Mouse (Mus musculus): ENCODE results near the gene Lrtm2.
A peak's percentile ranks its signal among the peaks of the same experiment; 100 is the strongest.

Lrtm2 gene

DNA sequence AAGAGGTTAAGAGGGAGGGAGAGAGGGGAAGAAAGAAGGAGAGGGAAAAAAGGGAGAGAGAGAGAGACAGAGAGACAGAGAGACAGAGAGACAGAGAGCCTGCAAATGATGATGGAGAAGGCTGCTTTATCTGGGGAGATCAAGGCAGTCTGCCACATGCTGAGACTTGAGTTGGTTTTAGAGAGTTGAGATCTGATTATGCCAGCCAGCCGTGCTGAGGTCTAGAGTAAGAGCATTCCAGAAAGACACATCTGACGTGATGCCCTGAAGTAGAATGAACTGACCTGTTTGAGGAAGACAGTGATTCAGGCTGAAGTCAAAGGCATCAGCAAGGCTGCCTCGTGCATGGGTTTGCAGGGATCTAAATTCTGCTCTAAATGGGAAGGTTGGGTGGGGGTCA, 3.3 kb upstream of the Lrtm2 start:
- DNase-seq, result no peak

GRCm38 (mm10) chr6:119333202-119333601, 2.6 kb upstream of the Lrtm2 start:
- peak; percentile 33 for DNase-seq

GRCm38 (mm10) chr6:119332111-119332510, 1.5 kb upstream of the Lrtm2 start:
- DNase-seq, result no peak

DNA sequence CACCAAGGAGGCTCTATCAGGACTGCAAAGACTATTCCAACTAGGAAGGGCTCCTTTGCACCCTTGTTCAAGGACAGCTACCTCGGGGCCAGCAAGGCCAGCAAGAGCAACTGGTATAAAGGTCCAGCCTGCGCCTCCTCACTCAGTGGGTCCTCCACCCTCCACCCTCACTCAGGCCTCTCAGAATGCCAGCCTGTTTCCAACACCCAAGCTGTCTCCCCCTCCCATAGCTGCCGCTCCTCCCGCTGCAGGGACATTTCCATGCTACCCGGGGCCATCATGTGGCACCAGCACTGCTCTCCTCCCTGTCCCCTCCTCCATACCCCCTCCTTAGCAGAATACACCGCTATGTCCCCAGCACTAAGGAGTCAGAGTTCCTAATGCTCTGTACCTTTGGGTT, 630 bp downstream of the Lrtm2 start:
- DNase-seq, result peak; percentile 35

GRCm38 (mm10) chr6:119329215-119329714, 1.3 kb downstream of the Lrtm2 start:
- peak; percentile 63 for DNase-seq

DNA sequence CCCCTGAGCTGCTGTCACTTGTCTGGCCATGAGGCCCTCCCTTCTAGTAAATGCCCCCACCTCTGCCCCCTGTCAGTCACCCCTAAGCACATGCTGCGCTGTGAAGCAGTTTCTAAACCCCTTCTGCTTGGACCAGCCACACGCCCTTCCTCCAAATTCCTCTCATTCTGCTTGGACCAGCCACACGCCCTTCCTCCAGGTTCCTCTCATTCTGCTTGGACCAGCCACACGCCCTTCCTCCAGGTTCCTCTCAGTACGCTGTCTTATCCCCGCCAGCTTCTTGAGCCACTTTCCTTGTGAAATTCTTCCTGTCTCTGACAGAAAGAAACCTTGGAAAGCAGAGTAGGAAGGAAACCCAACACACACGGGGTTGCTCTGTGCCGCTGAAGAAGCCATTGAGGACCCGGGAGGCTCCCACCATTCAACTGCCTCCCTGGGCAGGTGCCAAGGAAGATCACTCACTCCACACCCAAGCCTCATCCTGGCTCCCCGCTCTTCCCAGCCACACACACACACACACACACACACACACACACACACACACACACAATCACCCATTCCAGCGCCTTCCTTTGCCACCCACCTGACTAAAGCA, 1.9 kb downstream of the Lrtm2 start:
- DNase-seq, result no peak

- no peak for DNase-seq
Measured at GRCm38 (mm10) chr6:119326541-119326940, 4.0 kb downstream of the Lrtm2 start.

DNA sequence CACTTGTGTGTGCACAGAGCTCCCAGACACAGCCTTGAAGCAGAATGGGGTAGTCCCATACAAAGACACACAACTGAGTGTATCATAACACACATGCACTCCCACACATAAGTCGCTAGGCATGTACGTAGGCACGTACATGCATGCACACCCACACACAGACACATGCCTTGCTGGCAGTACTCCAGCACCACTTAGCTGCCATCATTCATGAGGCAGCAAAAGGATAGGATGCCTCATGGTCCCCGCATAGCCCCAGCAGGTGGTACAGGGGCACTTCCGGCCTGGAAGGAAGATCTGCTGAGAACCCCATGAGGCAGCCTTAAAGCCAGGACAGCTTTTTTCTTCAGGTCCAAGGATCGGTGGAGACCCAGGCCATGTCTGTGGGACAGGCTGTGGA, 4.6 kb downstream of the Lrtm2 start:
- no peak for DNase-seq

DNA sequence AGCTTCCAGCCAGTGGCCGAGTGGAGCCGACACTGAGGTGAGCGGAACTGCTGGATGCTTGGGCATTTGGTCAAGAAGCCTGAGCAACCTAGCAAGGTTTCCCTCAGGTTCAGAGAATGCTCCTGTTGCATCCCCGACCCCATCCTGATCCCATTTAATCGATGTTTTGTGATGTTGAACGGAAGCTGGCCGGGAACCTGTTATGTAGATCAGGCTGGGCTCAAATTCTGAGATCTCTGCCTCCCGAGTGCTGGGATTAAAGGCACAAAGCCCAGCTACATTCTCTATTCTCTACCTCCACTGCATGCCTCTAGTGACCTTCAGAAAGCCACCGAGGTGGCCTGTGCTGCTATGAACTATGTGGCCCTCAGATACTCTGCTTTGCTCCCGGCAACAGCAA, 5.8 kb downstream of the Lrtm2 start:
- DNase-seq, result no peak

- DNase-seq, result no peak
Measured at GRCm38 (mm10) chr6:119321752-119322151, 8.8 kb downstream of the Lrtm2 start.

GRCm38 (mm10) chr6:119320481-119320880, 10.1 kb downstream of the Lrtm2 start:
- DNase-seq, result no peak

GRCm38 (mm10) chr6:119319358-119319757, 11.2 kb downstream of the Lrtm2 start:
- DNase-seq, result no peak

GRCm38 (mm10) chr6:119318732-119319131, 11.8 kb downstream of the Lrtm2 start:
- no peak for DNase-seq

DNA sequence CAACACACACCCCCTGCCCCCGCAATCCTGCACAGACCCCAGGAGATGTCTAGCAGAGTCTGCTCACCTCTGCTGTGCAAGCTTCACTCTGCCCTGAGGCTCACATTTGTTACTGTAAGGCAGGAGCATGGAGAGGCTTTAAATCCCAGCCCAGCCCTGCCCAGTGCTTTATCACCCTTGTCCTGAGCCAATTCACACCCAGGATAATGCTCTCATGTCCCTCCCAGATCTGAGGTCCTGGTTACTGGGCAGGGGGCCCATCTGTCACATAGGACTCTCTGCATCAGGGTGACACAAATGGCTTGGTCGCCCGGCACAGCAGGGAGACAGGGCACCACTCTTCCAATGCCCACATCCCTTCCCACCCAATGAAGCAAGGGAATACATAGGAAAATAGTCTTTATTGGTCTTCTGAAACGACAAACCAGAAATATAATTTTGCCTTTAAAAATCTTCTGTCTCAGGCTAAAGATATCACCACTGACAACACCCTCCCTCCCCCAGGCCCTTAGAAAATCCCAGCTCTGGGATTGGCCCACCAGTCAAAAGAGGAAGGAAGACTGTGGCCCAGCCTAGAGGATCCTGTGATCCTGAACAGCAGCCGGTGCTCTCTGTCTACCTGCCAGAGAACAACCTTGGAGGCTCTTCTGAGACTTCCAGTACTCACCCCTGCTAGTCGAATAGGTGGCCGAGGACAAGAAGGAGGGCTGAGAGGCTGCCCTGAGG, 15.7 kb downstream of the Lrtm2 start:
- no peak for DNase-seq

- DNase-seq, result peak; percentile 32
Measured at GRCm38 (mm10) chr6:119313588-119314375, 16.8 kb downstream of the Lrtm2 start.

- peak; percentile 33 for DNase-seq
Measured at GRCm38 (mm10) chr6:119313096-119313495, 17.5 kb downstream of the Lrtm2 start.

DNA sequence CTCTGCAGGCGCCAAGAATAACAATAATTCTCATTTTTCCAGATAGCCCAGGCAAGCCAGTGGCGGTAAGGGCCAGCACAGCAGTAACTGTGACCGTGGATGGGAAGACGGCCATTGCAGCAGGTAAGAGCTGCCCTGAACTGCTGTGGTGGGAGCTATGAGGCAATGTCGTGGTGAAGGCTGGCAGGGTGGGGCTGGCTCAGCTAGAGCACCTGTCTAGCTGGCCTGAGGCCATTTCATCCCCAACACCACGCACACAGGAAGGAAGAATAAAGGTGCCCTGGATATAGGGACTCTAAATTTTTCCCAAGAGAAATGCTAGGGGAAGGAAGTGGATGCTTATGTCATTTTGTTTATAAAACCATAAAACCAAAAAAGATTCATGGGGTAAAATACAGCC, 18.2 kb downstream of the Lrtm2 start:
- DNase-seq, result no peak

DNA sequence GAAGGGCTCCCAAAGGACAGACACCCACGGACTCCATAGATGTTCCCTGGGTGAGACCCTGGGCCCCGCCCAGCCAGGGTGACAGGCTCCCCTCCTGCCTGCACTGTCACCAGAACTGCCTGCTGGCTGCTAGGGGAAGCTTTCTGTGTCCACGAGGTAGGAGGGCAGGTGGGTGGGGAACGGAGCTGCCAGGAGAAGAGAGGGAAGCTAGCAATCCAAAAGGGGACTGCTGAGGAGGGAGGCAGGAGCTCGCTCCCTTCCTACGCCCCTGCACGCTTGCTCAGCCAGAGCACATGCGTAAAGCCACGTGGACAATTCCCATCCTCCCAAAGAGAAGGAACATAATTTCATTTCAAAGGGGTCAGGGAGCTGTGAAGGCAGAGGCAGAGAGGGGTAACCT, 20.4 kb downstream of the Lrtm2 start:
- no peak for DNase-seq

GRCm38 (mm10) chr6:119307867-119308413, 22.6 kb downstream of the Lrtm2 start:
- DNase-seq, result no peak

DNA sequence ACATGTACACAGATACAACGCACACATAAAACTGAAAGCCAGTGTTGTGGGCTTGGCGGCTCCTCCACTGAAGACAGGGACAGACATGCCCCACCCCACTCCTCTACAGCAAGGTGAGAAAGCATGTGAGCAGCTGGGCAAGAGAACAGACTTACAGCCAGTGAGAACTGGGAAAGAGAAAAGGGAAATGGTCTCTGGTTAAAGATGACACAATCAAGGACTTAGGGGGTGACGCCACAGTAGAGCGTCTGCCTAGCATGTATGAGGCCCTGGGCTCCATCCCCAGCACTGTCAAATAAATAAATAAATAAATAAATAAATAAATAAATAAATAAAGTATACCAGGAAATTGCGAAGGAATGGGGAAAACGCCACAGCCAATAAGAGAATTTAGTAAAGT, 27.2 kb downstream of the Lrtm2 start:
- DNase-seq, result no peak

DNA sequence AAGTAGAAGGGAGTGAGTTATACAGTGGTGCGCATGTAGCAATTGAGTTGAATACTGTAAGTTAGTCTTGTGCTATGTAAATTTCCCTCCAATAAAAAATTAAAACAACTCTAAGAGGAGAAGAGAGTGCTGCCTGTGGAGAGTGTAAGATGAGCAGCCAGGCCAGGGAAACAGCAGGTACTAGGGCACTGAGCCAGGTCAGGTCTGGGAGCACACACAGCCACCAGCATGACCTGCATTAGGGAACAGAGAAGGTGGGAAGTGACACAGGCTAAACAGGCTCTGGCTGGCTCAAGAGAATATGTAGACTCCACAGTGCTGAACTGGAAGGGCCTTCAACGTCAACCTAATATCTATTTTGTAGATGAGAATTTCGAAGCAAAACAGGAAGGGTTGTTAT, 29.3 kb downstream of the Lrtm2 start:
- DNase-seq, result no peak

DNA sequence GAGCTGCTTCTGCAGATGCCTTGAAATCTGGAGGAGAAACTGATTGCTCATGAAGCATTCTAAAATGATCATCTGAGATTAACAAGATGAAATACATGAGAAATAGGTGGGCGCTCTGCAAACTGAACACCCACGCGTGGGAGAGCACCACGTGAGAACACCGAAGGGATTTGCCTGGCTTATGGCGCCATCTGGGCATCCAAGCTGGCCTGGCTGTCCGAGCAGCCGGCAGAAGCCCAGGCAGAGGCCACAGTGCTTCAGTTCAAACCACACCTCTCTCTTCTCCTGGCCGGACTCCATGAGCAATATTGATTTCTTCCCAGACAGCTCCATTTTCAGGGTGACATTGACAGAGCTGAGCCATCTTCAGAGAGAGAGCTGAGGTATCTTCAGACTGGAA, 49.8 kb downstream of the Lrtm2 start:
- no peak for DNase-seq

DNA sequence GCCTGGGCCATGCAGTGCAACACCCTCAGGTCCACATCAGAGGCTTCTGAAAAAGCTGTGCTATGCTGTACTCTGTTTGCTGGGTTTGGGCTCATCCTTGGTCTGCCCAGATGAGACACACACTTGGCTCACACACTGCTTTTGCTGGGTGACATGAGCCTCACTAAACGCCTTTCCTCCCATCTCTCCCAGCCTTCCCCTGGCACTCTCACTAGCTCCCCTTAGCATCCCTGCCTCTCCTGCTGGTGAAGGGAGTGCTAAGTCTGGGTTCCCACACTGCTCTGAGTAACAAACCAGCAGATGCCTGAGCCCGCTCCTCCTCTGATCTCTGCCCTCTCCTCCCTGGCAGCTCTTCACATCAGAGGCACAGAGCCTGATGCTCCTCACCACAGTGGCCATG, 53.9 kb downstream of the Lrtm2 start:
- DNase-seq, result no peak

Measured in kidney, adult 18-20 months (tissue).